Mouse (Mus musculus) gastrocnemius, postnatal 4 days (tissue): ENCODE data around the gene Gm20388. TPM values are rescaled to one million over a fixed set of nuclear protein-coding genes. Genes with fewer than 3 reads are reported as not detected.

Source experiments
- DNase-seq, 2 experiments: peaks; one replicate each; pipeline ENCODE4 v3.0.0; 2021 to 2022; ENCODE audit warnings: low spot score in 2 of 2, mixed read lengths in 2 of 2
- total RNA-seq, 2 experiments: library from RNA; stranded (reverse); gene quantifications; 2 replicates each; pipeline ENCODE4 v1.2.3; 2021

Gm20388 gene
- total RNA-seq, 2 experiments from 2014 or later, result 12.8 to 22.8 TPM

- DNase-seq, result no peak
Observed at GRCm38 (mm10) chr8:120879928-120880327, 969.3 kb downstream of the Gm20388 start.

- DNase-seq, result no peak
Observed at GRCm38 (mm10) chr8:120881634-120882033, 971.0 kb downstream of the Gm20388 start.

- no peak for DNase-seq
Observed at GRCm38 (mm10) chr8:120882657-120883056, 972.0 kb downstream of the Gm20388 start.

- no peak for DNase-seq
Observed at GRCm38 (mm10) chr8:120883369-120883768, 972.7 kb downstream of the Gm20388 start.

- no peak for DNase-seq
Observed at GRCm38 (mm10) chr8:120883853-120884252, 973.2 kb downstream of the Gm20388 start.

GRCm38 (mm10) chr8:120884881-120885280 is 974.2 kb downstream of the Gm20388 start:
- DNase-seq, result no peak

- DNase-seq, result no peak
Observed at GRCm38 (mm10) chr8:120887254-120887653, 976.6 kb downstream of the Gm20388 start.

GRCm38 (mm10) chr8:120888005-120888404 is 977.4 kb downstream of the Gm20388 start:
- no peak for DNase-seq

GRCm38 (mm10) chr8:120889189-120889588 is 978.5 kb downstream of the Gm20388 start:
- DNase-seq, result no peak

- DNase-seq, result no peak
Observed at GRCm38 (mm10) chr8:120890068-120890467, 979.4 kb downstream of the Gm20388 start.

GRCm38 (mm10) chr8:120895009-120895408 is 984.4 kb downstream of the Gm20388 start:
- no peak for DNase-seq

GRCm38 (mm10) chr8:120895600-120895999 is 985.0 kb downstream of the Gm20388 start:
- no peak for DNase-seq

GRCm38 (mm10) chr8:120896203-120896602 is 985.6 kb downstream of the Gm20388 start:
- no peak for DNase-seq

GRCm38 (mm10) chr8:120898008-120898407 is 987.4 kb downstream of the Gm20388 start:
- DNase-seq, result peak in 1 of 2 experiments; percentile 34

GRCm38 (mm10) chr8:120898828-120899407 is 988.3 kb downstream of the Gm20388 start:
- DNase-seq, result no peak

- DNase-seq, result peak in 1 of 2 experiments; percentile 25
Observed at GRCm38 (mm10) chr8:120902346-120902745, 991.7 kb downstream of the Gm20388 start.

GRCm38 (mm10) chr8:120907671-120908070 is 997.0 kb downstream of the Gm20388 start:
- no peak for DNase-seq

GRCm38 (mm10) chr8:120910936-120911335 is 1000.3 kb downstream of the Gm20388 start:
- no peak for DNase-seq

GRCm38 (mm10) chr8:120912463-120912862 is 1001.8 kb downstream of the Gm20388 start:
- no peak for DNase-seq

- DNase-seq, result no peak
Observed at GRCm38 (mm10) chr8:120916831-120917435, 1006.3 kb downstream of the Gm20388 start.

GRCm38 (mm10) chr8:120920527-120920926 is 1009.9 kb downstream of the Gm20388 start:
- DNase-seq, result no peak

- DNase-seq, result no peak
Observed at GRCm38 (mm10) chr8:120926201-120926600, 1015.6 kb downstream of the Gm20388 start.

GRCm38 (mm10) chr8:120928082-120928481 is 1017.4 kb downstream of the Gm20388 start:
- DNase-seq, result no peak
